Mouse (Mus musculus) neural tube, embryonic 14.5 days (tissue): Measurements from ENCODE around the gene Bcas2. TPM values are rescaled to one million over a fixed set of nuclear protein-coding genes. Genes with fewer than 3 reads are reported as not detected.
"Not testable (repeated sequence)": the region's sequence is repeated elsewhere in the genome, so short reads cannot be mapped to it uniquely, and the experiment has no call there.

ENCODE experiments used
- ATAC-seq: fragments of 200-750 bp; cut with Nextera tagmentation; 2 replicates; pipeline ENCODE4 v1.8.0; 2017; ENCODE audit warnings: low read depth, mild to moderate bottlenecking, moderate TSS enrichment, moderate library complexity
- H3K27ac ChIP-seq: fragments of 300-500 bp; sonication (generic); 2 replicates; pipeline ENCODE4 v1.5.1; 2014; ENCODE audit warnings: low read depth, mild to moderate bottlenecking, control low read depth, low read length, moderate library complexity, mixed read lengths
- H3K27me3 ChIP-seq: fragments of 300-500 bp; sonication (generic); 2 replicates; pipeline ENCODE4 v1.6.1; 2014; ENCODE audit warnings: low read length; ENCODE audit not compliant: control insufficient read depth, insufficient read depth
- H3K36me3 ChIP-seq: fragments of 300-500 bp; sonication (generic); 2 replicates; pipeline ENCODE4 v1.6.1; 2014; ENCODE audit warnings: low read length, mixed read lengths; ENCODE audit not compliant: control insufficient read depth, insufficient read depth
- H3K4me1 ChIP-seq: fragments of 300-500 bp; sonication (generic); 2 replicates; pipeline ENCODE4 v1.6.1; 2014; ENCODE audit warnings: low read length; ENCODE audit not compliant: control insufficient read depth, insufficient read depth
- H3K4me2 ChIP-seq: fragments of 300-500 bp; sonication (generic); 2 replicates; pipeline ENCODE4 v1.6.1; 2014; ENCODE audit warnings: mild to moderate bottlenecking, low read depth, low read length, control low read depth
- H3K4me3 ChIP-seq: fragments of 300-500 bp; sonication (generic); 2 replicates; pipeline ENCODE4 v1.5.1; 2014; ENCODE audit warnings: low read depth, low read length, control low read depth, mixed read lengths
- H3K9ac ChIP-seq: fragments of 300-500 bp; sonication (generic); replicated peaks from 2 replicates; pipeline ENCODE4 v1.6.1; 2014; ENCODE audit warnings: low read depth, mild to moderate bottlenecking, control low read depth, low read length, mixed read lengths
- H3K9me3 ChIP-seq: fragments of 300-500 bp; sonication (generic); 2 replicates; pipeline ENCODE4 v1.6.1; 2016; ENCODE audit warnings: low read length; ENCODE audit not compliant: control insufficient read depth
- WGBS: fragments of 180-500 bp; shearing (Covaris S2); extraction: QIAGEN DNeasy Blood & Tissue Kit; methylation state at CpG from one replicate; pipeline ENCODE4 v1.1.7; 2014; 5-methylcytosine and 5-hydroxymethylcytosine counted together
- polyA plus RNA-seq: library from polyadenylated mRNA; unstranded; fragments of >200 nt; fragmentation: Nextera tagmentation; extraction: Ambion mirVana; gene quantifications from 2 replicates; pipeline ENCODE4 v1.2.1, GENCODE M21; 2014

Bcas2 gene
- polyA plus RNA-seq, 1 experiment from 2014 or later: 193 TPM

GRCm38 (mm10) chr3:103133098-103133497 lies 38.4 kb upstream of the Bcas2 start:
- 94% methylated on average over 10 of the region's 10 CpGs for WGBS
- no peak for ATAC-seq
- H3K36me3 ChIP-seq: no peaks in the 10 kb centered on the region

GRCm38 (mm10) chr3:103136414-103137077 lies 34.9 kb upstream of the Bcas2 start:
- Histone ChIP-seq H3K9me3 (no peaks in the 10 kb centered on the region), H3K36me3 (no peaks in the 10 kb centered on the region), H3K4me2 (no peak overlapping the region), H3K27me3 (no peaks in the 10 kb centered on the region), H3K9ac (no peak overlapping the region), H3K4me1 (no peaks in the 10 kb centered on the region), H3K27ac (no peak overlapping the region), H3K4me3 (no peak overlapping the region)
- 91% methylated on average over 4 of the region's 4 CpGs for WGBS
- no peak for ATAC-seq

More at GRCm38 (mm10) chr3:103133098-103133497, 38.4 kb upstream of the Bcas2 start:
- Histone ChIP-seq H3K27ac (no peak overlapping the region), H3K27me3 (peaks cover 4% of the 10 kb centered on the region; the same call in 1 of the 2 replicates), H3K9me3 (no peaks in the 10 kb centered on the region), H3K4me3 (no peak overlapping the region), H3K4me2 (no peak overlapping the region), H3K4me1 (no peaks in the 10 kb centered on the region), H3K9ac (no peak overlapping the region)

- Histone ChIP-seq H3K9ac (no peak overlapping the region), H3K4me2 (no peak overlapping the region), H3K27ac (no peak overlapping the region), H3K4me3 (no peak overlapping the region), H3K4me1 (no peaks in the 10 kb centered on the region), H3K27me3 (no peaks in the 10 kb centered on the region), H3K9me3 (no peaks in the 10 kb centered on the region), H3K36me3 (no peaks in the 10 kb centered on the region)
- 78% methylated on average over 8 of the region's 8 CpGs for WGBS
- ATAC-seq: no peak
Measured at GRCm38 (mm10) chr3:103139047-103139446, 32.4 kb upstream of the Bcas2 start.

GRCm38 (mm10) chr3:103140095-103140838 lies 31.2 kb upstream of the Bcas2 start:
- not testable (repeated sequence) for H3K4me1 ChIP-seq, H3K27ac ChIP-seq, ATAC-seq, H3K9ac ChIP-seq, H3K4me2 ChIP-seq, H3K27me3 ChIP-seq, H3K9me3 ChIP-seq, H3K36me3 ChIP-seq, H3K4me3 ChIP-seq
- WGBS: 58% methylated on average over 11 of the region's 11 CpGs

DNA sequence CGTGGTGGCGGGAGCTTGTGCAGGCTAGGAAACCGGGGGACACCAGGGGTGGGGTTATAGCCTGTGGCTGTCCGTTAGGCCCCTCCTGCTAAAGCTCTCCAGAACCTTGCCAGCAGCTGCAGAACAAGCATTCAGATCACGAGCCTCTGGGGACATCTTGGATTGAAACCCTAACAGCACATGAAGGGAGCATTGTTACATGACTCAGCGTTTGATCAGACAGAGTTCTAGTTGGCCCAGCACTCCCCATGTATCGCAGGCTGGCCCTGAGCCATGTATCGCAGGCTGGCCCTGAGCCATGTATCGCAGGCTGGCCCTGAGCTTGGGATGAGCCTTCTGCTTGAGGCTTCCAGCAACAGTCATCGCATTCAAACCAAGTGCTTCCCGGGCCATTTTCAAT lies 30.2 kb upstream of the Bcas2 start:
- H3K4me3 ChIP-seq: no peak overlapping the region
- no peak for ATAC-seq
- H3K4me1 ChIP-seq: no peaks in the 10 kb centered on the region
- no peak overlapping the region for H3K9ac ChIP-seq
- H3K36me3 ChIP-seq: no peaks in the 10 kb centered on the region
- no peak overlapping the region for H3K27ac ChIP-seq
- H3K9me3 ChIP-seq: no peaks in the 10 kb centered on the region
- WGBS: 86% methylated on average over 11 of the region's 11 CpGs
- H3K4me2 ChIP-seq: no peak overlapping the region
- no peaks in the 10 kb centered on the region for H3K27me3 ChIP-seq

DNA sequence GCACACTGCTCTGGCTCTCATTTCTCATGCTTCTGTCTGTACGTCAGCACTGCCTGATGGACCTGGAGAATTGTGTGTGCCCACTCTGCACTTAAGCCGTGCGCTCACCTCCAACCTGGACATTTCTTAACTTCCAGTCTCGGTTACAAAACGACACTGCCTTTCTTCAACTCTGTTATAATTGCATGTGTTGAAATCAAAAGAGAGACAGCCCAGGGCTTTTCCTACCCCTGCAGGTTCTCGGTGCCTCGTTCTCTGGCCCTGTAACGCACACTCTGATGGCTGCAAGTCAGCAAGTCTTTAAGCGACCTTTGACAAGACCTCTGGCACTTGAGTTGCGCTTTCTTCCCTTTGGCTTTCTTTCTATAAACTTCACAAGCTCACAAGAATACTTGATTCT lies 29.1 kb upstream of the Bcas2 start:
- Histone ChIP-seq H3K4me3 (no peak overlapping the region), H3K36me3 (no peaks in the 10 kb centered on the region), H3K9ac (no peak overlapping the region), H3K27me3 (no peaks in the 10 kb centered on the region), H3K4me1 (no peaks in the 10 kb centered on the region), H3K27ac (no peak overlapping the region), H3K4me2 (no peak overlapping the region), H3K9me3 (no peaks in the 10 kb centered on the region)
- 86% methylated on average over 10 of the region's 10 CpGs for WGBS
- ATAC-seq: no peak

DNA sequence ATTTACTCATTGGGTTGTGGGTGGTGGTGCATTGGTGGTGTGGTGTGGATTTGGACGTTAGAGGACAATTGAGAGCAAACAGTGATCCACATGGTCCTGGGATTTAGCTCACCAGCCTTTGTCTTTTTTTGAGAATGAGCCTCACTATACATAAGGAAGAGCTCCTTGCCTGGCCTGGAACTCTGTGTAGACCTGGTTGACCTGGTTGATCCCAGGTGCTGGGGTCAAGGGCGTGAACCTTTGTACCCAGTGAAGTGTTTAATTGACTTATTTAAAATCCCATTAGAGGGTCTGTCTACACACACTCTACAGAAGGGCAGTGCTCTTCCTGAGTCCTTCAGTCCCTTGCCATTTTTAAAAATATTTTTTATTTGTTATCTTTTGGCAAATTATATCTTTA lies 26.1 kb upstream of the Bcas2 start:
- no peaks in the 10 kb centered on the region for H3K9me3 ChIP-seq
- no peaks in the 10 kb centered on the region for H3K36me3 ChIP-seq
- WGBS: 93% methylated on average over 2 of the region's 2 CpGs
- H3K4me3 ChIP-seq: no peak overlapping the region
- no peak for ATAC-seq
- H3K9ac ChIP-seq: no peak overlapping the region
- no peak overlapping the region for H3K4me2 ChIP-seq
- no peak overlapping the region for H3K27ac ChIP-seq
- H3K27me3 ChIP-seq: no peaks in the 10 kb centered on the region
- no peaks in the 10 kb centered on the region for H3K4me1 ChIP-seq

DNA sequence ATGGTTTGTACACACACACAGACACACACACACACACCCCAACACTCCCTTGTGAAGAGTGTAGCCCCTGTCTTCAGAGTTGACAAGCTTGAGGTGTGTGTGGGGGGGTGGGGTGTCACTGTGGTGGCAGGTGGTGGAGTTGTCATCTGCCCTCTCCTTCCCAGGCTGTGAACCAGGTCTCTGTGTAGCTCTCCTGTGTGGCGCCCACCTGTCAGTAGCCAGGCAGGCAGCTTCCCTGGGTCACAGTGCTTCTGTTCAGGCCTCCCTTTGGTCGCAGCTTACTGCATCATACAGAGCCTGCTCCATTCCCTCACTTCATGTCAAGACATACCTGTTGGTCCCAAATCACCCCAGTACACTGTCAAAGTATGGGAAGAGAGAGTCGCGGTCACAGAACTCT lies 25.7 kb upstream of the Bcas2 start:
- H3K4me2 ChIP-seq: no peak overlapping the region
- no peak overlapping the region for H3K4me3 ChIP-seq
- no peaks in the 10 kb centered on the region for H3K27me3 ChIP-seq
- H3K9me3 ChIP-seq: no peaks in the 10 kb centered on the region
- H3K9ac ChIP-seq: no peak overlapping the region
- no peaks in the 10 kb centered on the region for H3K4me1 ChIP-seq
- no peak overlapping the region for H3K27ac ChIP-seq
- WGBS: 80% methylated on average over 4 of the region's 4 CpGs
- no peak for ATAC-seq
- no peaks in the 10 kb centered on the region for H3K36me3 ChIP-seq

GRCm38 (mm10) chr3:103146330-103147166 lies 24.9 kb upstream of the Bcas2 start:
- Histone ChIP-seq H3K36me3 (no peaks in the 10 kb centered on the region), H3K4me1 (no peaks in the 10 kb centered on the region), H3K9me3 (no peaks in the 10 kb centered on the region), H3K4me3 (no peak overlapping the region), H3K27me3 (no peaks in the 10 kb centered on the region), H3K9ac (no peak overlapping the region), H3K27ac (no peak overlapping the region), H3K4me2 (no peak overlapping the region)
- WGBS: 57% methylated on average over 23 of the region's 23 CpGs
- ATAC-seq: peak; percentile 44; the same call in 1 of the 2 replicates
